ENCODE assay signal across 8 mouse cellular contexts in genomic region chr1:161687548-161687947, GRCm38 (mm10).
DNase-seq lines count a peak whose midpoint lies in the region; ATAC-seq and TF ChIP-seq lines count a peak whose summit lies in the region.

No protein-coding gene starts in this region.

- H3K4me1 ChIP-seq in heart, embryonic 10.5 days: no peaks in the 10 kb centered on the region
- no peaks in the 10 kb centered on the region for H3K4me1 ChIP-seq in forebrain, embryonic 14.5 days (ENCODE audit: control insufficient read depth, insufficient read depth, low read length)
- no peaks in the 10 kb centered on the region for H3K4me1 ChIP-seq in limb, embryonic 11.5 days (ENCODE audit: control insufficient read depth, insufficient read depth, low read length)
- peaks cover 4% of the 10 kb centered on the region; the same call in 1 of the 2 replicates for H3K4me1 ChIP-seq in testis, adult 2 months (ENCODE audit: control insufficient read depth, insufficient read depth, low read length)

- no peaks in the 10 kb centered on the region for H3K36me3 ChIP-seq in heart, embryonic 10.5 days
- no peaks in the 10 kb centered on the region for H3K36me3 ChIP-seq in forebrain, embryonic 14.5 days (ENCODE audit: control insufficient read depth, insufficient read depth, low read length)
- no peaks in the 10 kb centered on the region for H3K36me3 ChIP-seq in limb, embryonic 11.5 days (ENCODE audit: control insufficient read depth, insufficient read depth, low read length)
- H3K36me3 ChIP-seq in testis, adult 2 months (ENCODE audit: control insufficient read depth, insufficient read depth, low read length): no peaks in the 10 kb centered on the region

- no peak overlapping the region for H3K4me2 ChIP-seq in forebrain, embryonic 14.5 days (ENCODE audit: low read length)
- no peak overlapping the region for H3K4me2 ChIP-seq in limb, embryonic 11.5 days (ENCODE audit: low read depth, severe bottlenecking)

- TF ChIP-seq POLR2A in brain, embryonic 14.5 days (IDR thresholded peaks at IDR 0.05; ENCODE audit: borderline replicate concordance, extremely low read depth, insufficient read depth, insufficient read length, poor library complexity, severe bottlenecking): no peak
- TF ChIP-seq POLR2A in testis, adult 2 months (IDR thresholded peaks at IDR 0.05; ENCODE audit: control insufficient read depth, low read depth, low read length): no peak

- no peak overlapping the region for H3K27ac ChIP-seq in heart, embryonic 10.5 days
- H3K27ac ChIP-seq in forebrain, embryonic 14.5 days (ENCODE audit: low read depth, low read length): no peak overlapping the region
- no peak overlapping the region for H3K27ac ChIP-seq in limb, embryonic 11.5 days (replicated peaks; ENCODE audit: low read depth, low read length)
- no peak overlapping the region for H3K27ac ChIP-seq in testis, adult 2 months (ENCODE audit: control insufficient read depth, insufficient read depth, low read depth, low read length)

- 21% methylated on average over 12 of the region's 12 CpGs for WGBS in heart, embryonic 10.5 days
- WGBS in forebrain, embryonic 14.5 days: 24% methylated on average over 12 of the region's 12 CpGs
- 21% methylated on average over 12 of the region's 12 CpGs for WGBS in limb, embryonic 11.5 days

- no peaks in the 10 kb centered on the region for H3K27me3 ChIP-seq in heart, embryonic 10.5 days (ENCODE audit: insufficient read depth, poor library complexity, severe bottlenecking)
- no peaks in the 10 kb centered on the region for H3K27me3 ChIP-seq in forebrain, embryonic 14.5 days (replicated peaks; ENCODE audit: control insufficient read depth, insufficient read depth, low read length)
- H3K27me3 ChIP-seq in limb, embryonic 11.5 days (ENCODE audit: control insufficient read depth, insufficient read depth, low read length): no peaks in the 10 kb centered on the region
- H3K27me3 ChIP-seq in testis, adult 2 months (ENCODE audit: control insufficient read depth, insufficient read depth, low read length): no peaks in the 10 kb centered on the region

- no peak overlapping the region for H3K4me3 ChIP-seq in heart, embryonic 10.5 days
- H3K4me3 ChIP-seq in forebrain, embryonic 14.5 days (ENCODE audit: low read depth, low read length): no peak overlapping the region
- H3K4me3 ChIP-seq in limb, embryonic 11.5 days (ENCODE audit: low read depth, low read length): no peak overlapping the region
- H3K4me3 ChIP-seq in testis, adult 2 months (ENCODE audit: control insufficient read depth, low read depth, low read length): no peak overlapping the region

- H3K9me3 ChIP-seq in heart, embryonic 10.5 days: no peaks in the 10 kb centered on the region
- no peaks in the 10 kb centered on the region for H3K9me3 ChIP-seq in forebrain, embryonic 14.5 days (replicated peaks; ENCODE audit: control insufficient read depth, low read length)
- no peaks in the 10 kb centered on the region for H3K9me3 ChIP-seq in limb, embryonic 11.5 days (ENCODE audit: control insufficient read depth, low read length)

- DNase-seq in heart, adult 18-20 months: peak; percentile 25 to 70
- DNase-seq in heart, embryonic 10.5 days (ENCODE audit: low spot score): no peak
- peak; percentile 74 for DNase-seq in brain, embryonic 14.5 days (ENCODE audit: low read depth)
- peak; percentile 70 for DNase-seq in forebrain, embryonic 14.5 days (ENCODE audit: low spot score)
- DNase-seq in hindlimb bud, embryonic 11.5 days (ENCODE audit: extremely low spot score, low read depth, low spot score): peak; percentile 42
- DNase-seq in limb, embryonic 11.5 days (ENCODE audit: low spot score): peak; percentile 80
- peak; percentile 41 to 64 for DNase-seq in natural killer cell, adult 2 months (ENCODE audit: low spot score in 2 of 2)

- peak; percentile 57 for ATAC-seq in forebrain, embryonic 14.5 days
- no peak for ATAC-seq in limb, embryonic 11.5 days (ENCODE audit: insufficient number of reproducible peaks, low FRiP score, low TSS enrichment, low read depth)

- TF ChIP-seq CTCF in brain, embryonic 14.5 days (IDR thresholded peaks at IDR 0.05; ENCODE audit: borderline replicate concordance, extremely low read depth, insufficient read depth, insufficient read length): peak; percentile 86
- peak; percentile 84; the same call in 1 of the 2 replicates for TF ChIP-seq CTCF in testis, adult 2 months (IDR thresholded peaks at IDR 0.05; ENCODE audit: control insufficient read depth, insufficient read depth, insufficient replicate concordance, low read depth, low read length)

- H3K9ac ChIP-seq in forebrain, embryonic 14.5 days (ENCODE audit: low read length): no peak overlapping the region
- H3K9ac ChIP-seq in limb, embryonic 11.5 days (ENCODE audit: low read length): no peak overlapping the region
